Mouse (Mus musculus) T-helper 1 cell (primary cell): Measurements from ENCODE around the gene Shisa7.

ENCODE experiments used
- in situ Hi-C: fragments of 300-600 bp; cut with MboI, MseI; formaldehyde crosslinking; loops from one replicate; pipeline ENCODE4 v1.15.1; 2025; ENCODE audit warnings: high pct_unique_total_duplicates

Gene Shisa7

DNA sequence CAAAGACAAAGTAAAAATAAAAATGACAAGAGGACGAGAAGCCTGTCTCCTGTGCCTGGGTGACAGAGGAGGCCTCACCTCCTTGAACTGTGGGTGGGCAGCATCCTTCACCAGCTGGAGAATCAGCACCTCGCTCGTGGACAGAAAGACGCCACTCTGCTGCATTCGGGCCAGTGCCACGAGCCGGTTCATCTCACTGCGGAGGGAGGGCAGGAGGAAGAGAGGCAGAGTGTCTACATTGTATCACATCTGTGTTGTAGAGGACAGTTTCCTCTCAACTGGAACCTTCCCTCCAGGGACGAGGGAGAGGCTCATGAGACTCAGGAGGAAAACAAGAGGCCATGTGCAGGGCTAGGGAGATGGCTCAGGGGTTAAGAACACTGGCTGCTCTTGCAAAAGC, 4.9 kb upstream of the Shisa7 start:
- in situ Hi-C loops: no loop called here

DNA sequence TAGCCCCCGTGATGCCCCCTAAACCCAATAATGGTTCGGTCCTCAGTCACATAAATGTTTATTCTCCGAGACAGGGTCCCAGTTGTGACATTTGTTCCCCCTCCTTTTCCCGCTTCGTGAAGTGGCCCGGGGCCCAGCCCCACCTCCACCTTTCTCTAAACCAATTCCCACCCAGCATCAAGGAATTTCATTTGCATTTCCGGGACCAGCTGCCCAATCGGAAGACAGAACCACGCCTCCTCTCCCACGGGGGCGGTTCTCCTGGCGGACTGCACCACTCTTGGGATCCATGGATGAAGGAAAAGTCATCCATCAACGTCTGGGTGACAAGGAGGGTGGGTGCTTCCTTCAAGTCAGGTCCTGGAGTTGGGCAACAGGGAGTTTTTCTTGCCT, 417 bp upstream of the Shisa7 start:
- in situ Hi-C loops: no loop called here

DNA sequence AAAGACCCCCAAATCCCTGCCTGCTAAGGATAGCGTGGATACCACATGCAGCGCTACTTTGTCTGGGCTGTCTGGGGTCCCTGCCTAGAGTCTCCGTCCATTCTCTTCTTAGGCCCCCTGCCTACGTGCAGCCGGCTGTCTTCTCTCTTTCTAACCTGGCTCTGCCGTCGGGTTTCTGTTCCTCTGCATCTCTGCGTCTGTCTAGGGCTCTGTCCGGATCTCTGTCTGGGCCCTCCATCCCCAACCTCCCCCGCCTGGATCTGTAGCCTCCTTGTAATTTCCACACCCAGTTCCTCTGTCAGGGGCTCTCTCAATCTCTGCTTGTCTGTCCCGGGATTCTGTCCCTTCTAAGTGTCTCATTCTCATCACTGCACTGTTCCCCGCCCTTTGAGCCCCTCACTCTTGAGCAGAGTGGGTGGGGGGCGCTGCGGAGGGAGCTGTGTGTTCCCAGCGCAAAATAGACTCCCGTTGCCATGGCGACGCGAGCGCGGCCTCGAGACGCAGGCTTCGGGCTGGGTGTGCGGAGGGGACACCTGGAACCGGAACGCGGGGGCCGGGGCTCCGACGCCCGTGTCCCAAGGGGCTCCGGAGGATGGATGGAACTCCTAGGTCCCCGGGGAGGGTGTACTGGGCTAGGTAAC, 772 bp downstream of the Shisa7 start:
- in situ Hi-C loops: no loop called here

DNA sequence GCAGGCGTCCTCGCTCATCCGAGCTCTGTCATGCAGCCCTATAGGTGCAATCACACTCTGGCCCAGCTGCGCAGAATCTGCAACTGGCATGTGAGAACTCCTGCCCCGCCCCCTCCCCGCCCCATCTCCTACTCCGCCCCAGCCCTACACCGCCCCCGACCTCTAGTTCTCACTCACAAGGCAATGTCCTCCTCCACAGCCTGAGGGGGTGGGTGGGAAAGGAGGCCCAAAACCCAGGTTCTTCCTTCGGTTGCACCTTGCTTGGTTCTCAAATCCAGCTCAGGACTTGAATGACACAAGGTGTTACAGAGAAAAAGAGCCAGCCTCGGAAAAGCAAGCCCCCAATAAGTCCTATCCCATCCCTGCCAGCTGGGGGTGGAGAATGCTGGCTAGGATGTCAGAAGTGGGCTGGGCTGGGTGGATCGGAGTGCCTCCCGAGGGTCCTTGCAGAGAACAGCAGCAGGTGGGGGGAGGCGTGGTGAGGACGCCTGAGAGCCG, 1.8 kb downstream of the Shisa7 start:
- in situ Hi-C loops: no loop called here

DNA sequence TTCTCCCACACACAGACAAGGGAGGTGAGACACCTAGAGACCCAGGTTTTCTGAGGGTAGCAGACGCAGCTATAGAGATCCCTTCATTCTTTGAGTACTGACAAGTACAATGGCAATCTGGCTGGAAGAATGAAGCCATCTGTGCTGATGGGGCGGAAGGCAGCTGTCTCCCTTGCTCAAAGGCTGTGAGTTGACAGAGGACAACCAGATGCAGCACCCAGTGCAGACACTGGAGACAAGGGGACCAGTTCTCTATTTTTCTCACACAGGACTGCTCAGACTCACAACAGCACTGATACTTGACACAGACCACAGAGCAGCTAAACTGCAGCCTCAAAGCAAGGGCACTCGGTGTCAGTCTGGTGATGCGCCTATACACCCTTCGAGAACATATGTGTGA, 2.4 kb downstream of the Shisa7 start:
- in situ Hi-C loops: no loop called here

DNA sequence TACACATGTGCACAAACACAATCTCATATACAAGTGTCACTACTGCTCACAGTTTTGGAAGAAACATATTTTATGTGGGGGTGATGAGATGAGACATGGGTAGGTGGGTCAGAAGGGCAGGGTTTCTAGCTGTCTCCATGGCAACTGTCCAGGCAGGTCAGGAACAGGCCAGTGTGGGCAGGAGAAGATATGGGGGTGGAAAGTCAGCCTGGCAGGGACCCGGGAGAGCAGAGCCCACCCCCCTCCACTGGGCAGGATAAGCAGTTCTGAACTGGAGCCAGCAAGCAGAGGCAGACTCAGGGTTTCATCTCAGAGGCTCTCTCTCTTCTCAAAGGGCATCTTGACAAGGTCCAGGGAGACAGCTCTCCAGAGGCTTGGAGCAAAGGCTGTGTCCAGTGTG, 6.9 kb downstream of the Shisa7 start:
- in situ Hi-C loops: no loop called here

DNA sequence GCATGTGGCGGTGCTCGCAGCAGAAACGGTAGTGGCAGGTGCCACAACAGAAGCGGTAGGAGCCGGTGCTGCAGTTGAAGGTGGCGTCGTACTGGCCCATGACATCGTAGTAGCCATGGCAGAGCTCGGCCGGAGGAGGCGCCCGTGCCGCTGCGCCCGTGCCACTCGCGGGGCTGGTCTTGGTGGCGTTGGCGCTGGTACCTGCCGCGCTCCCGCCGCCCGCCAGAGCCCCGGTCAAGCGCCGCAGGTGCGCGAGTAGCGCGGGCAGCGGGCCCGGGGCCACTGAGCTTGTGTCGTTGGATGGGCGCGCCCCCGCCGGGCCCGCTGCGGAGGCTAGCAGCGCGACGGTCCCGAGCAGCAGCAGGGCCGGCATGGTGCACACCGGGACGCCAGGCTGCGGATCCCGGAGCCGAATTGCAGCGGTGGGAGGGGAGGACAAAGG, 8.1 kb downstream of the Shisa7 start:
- in situ Hi-C loops: no loop called here

DNA sequence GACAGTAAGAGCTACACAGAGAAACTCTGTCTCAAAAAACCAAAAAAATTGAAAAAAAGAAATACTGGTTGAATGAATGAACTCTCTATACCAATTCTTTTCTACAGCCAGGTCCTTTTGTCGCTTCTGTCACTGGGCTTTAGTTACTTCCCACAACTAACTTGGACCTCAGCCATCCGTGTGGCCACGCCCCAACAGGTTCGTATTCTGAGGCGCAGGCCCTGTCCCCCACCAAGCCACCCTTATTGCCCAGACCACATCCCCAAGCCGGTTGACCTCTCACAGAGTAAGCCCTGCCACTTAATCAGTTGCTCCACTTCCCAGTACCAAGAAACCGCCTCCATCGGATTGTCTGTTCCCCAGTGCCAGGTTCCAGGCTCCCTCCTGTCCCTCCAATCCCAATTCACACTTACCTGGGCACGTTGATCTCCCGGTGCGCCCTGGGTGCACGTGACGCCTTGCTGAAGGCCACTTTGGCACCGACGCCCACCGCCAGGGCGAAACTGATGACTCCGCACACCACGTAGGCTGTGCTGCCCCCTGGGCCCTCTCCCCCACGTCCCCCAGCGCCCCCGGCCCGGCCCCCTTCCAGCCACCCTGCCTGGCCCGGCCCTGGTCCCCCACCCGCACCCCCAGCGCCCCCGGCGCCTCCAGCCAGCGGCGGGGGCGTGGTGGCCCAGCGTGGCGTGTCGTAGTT, 8.7 kb downstream of the Shisa7 start:
- in situ Hi-C loops: no loop called here

DNA sequence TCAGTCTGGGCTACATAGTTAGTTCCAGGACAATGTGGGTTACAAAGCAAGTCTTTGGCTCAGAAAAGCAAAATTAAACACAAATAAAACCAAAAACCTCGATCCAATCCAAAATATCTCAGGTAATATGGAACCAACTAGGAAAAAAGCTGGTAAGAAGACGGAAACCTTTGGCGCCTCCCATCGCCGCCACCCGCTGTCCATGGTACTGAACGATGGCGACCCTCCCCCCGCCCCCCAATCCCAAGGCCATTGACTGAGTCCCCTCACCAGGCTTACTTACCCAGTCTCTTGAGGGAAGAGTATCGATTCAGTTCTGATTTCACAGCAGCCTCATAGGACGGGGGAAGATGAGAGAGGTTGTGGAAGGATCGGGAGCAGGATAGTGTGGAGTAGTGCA, 14.0 kb downstream of the Shisa7 start:
- in situ Hi-C loops: no loop called here

DNA sequence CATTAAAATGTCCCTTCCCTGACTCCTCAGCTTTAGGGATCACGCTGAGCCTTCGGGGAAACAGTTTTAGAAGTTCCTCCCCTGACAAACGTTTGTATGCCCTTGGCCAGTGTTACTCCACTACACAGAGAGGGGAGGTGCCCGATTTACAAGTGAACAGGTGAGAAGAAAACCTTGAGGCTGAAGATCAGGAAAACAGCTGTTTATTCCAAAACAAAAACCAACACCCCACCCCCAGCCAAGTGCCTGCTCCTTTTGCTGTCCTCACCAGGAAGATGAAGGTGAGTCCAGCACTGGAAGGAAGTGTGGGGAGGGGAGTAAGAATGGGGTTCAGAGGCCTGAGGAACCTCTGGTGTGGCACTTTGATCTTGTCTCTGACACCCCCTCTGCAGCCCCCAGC, 19.1 kb downstream of the Shisa7 start:
- in situ Hi-C loops: no loop called here

DNA sequence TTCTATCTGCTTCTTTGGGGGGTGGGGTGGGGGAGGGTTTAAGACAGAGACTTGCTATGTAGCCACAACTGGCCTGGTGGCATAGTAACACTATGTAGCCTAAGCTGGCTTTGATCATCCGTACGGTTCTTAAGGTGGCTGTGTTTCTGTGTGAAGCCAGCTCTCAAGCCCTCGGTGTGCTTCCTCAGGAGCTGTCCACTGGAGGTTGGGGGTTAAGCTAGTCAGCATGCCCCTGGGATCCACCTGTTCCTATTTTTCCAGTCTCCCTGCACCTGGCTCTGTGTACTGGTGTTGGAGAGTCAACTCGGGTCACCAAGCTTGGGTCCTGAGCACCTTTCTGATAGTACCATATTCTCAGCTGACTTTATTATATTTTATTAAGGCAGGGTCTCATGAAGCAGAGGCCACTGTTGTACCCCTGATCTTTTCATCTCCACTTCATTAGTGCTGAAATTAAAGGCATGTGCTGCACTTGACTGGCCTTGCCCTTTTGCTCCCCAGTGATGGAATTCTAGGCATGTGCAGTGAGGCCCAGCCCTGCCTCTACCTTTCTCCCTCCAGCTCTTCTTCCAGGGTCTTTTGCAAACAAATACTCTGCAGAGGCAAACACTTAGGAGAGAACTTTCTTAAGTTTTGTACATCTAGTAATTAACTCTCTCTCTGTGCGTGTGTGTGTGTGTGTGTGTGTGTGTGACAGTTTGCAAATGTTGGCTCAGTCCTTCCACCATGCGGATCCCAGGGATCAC, 22.2 kb downstream of the Shisa7 start:
- in situ Hi-C loops: loop anchor here (5.0 kb wide), 1 partner anchor 75 kb away; no protein-coding TSS in a partner anchor

DNA sequence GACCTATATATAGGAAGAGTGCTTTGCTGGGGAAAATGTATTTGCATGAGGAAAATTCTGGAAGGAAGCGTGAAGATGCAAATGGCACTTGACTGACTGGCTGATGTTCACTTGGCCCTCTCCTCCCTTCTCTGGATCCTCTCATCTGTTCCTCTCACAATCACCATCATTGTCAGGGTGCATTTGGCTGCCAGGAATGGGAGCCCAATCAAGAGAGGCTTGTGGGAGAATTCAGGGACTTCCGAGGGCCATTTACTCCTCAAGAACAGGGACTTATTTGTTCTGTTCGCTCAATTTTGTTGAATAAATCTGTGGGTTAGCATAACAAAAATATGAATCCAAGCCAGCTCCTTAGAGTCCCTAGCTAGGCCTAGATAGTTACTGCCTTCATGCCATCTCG, 22.8 kb downstream of the Shisa7 start:
- in situ Hi-C loops: loop anchor here (5.0 kb wide), 1 partner anchor 76 kb away; no protein-coding TSS in a partner anchor

DNA sequence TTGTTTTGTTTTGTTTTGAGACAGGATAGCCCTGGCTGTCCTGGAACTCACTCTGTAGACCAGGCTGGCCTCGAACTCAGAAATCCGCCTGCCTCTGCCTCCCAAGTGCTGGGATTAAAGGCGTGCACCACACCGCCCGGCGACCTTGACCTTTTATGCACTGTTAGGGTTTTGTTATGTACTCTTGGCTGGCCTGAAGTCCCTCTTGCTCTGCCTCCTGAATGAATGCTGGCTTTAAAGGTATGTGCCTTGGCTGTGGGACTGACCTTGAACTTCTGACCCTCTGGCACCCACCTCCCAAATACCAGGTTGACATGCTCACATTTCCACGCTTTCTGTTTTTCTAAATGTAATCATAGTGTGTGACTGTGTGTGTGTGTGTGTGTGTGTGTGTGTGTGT, 23.6 kb downstream of the Shisa7 start:
- in situ Hi-C loops: loop anchor here (5.0 kb wide), 1 partner anchor 76 kb away; no protein-coding TSS in a partner anchor

DNA sequence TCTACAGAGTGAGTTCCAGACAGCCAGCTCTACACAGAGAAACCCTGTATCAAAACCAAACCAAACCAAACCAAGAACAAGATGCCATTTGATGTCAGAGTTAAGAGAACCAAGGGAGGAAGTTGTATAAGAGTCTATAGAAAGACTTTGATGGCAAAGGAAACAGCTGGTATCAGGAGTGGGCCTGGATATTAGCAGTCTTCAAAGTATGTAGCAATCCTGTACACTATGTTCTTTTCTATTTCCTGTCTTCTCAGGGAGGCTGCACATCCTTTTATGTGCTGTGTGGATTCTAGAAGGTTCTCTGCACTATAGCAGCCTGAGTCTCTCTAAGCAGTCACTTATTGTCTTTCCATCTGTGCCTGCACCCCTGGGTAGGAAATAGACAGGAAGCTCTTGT, 27.9 kb downstream of the Shisa7 start:
- in situ Hi-C loops: loop anchor here (10.0 kb wide), 1 partner anchor 238 kb away; the partner anchor contains the start of gene Zfp580

DNA sequence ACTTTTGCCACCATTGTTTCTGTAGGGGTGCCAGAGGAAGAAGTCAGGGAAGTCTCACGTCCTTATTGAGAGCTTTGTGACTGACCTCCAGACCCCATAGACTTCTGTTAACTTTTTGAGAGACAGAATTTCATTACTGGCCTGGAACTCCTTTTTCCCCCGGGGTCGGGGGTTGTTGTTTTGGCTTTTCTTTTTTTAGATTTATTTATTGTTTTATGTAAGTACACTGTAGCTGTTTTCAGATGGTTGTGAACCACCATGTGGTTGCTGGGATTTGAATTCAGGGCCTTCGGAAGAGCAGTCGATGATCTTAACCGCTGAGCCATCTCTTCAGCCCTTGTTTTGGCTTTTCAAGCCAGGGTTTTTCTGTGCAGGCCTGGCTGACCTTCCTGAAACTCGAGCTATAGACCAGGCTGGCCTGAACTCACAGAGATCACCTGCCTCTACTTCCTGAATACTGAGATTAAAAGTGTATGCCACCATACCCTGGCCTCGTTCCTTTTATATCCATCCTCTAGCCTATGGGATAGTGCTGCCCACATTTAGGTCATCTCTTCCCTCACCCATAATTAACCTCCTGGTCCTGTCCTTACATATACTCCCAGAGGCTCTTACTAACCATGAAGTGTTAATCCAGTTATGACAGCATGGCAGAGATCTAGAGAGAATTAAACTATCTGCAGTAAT, 31.2 kb downstream of the Shisa7 start:
- in situ Hi-C loops: loop anchor here (10.0 kb wide), 1 partner anchor 242 kb away; the partner anchor contains the start of gene Zfp580

DNA sequence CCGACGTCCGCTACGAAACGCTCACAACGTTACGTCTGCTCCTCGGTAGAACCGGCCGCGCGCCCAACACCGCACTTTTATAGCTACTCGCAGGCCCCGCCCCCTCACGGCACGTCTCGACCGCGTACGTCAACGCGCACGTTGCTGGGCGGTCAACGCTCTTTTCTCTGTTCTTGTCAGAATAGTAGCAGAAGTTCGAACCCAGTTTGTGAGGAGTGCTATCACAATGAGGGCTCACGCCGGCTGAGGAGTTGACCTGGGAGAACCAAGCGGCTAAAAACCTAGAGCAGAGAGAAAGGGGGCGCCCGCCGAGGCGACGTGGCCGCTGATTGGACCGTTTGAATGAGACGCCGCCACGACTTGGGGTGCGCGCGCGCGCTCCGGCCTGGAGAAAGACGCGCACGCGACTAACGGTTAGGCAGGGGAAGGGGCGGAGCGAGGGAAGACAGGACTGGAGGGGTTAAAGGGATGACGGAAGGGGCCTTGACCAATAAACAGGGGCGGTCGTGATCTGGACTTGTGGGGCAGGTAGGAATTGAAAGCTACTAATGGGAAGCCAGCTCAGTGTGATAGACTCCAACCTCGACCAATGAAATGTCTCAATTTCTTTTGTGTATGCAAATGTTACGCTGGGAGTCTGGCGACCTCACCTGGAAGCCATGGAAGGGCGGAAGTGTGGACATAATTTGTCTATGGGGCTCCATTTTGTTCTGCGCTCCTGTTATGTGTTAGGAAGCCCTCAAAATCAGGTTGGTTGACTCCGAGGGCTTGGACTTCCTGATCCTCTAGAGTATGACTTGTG, 32.0 kb downstream of the Shisa7 start, which contains the start of gene Ube2s:
Ube2s (minus strand) TSS at position 288 of the 802 bp plus-strand sequence.
- in situ Hi-C loops: loop anchor here (10.0 kb wide), 1 partner anchor 242 kb away; the partner anchor contains the start of gene Zfp580

DNA sequence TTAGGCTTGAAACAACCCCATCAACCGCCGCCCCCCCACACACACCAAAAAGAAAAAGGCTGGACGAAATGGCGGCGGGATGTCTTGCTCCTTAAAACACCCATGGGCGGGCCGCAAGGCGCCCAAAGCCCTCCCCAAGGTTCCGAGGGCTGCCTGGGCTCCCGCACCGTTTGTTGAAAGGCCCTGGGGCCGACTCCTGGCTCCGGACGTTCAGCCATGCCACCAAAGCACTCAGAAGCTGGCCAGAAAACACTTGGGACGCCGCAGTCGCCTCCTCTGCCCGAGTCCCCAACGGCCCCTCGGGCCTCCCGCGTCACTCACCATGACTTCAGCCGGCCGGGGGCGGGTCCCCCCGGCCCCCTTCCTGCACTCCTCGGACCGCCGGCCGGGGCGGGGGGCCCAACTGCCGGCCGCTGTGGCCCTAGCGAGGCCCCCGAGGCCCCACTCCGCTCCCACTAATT, 32.6 kb downstream of the Shisa7 start:
- in situ Hi-C loops: loop anchor here (10.0 kb wide), 1 partner anchor 243 kb away; the partner anchor contains the start of gene Zfp580

DNA sequence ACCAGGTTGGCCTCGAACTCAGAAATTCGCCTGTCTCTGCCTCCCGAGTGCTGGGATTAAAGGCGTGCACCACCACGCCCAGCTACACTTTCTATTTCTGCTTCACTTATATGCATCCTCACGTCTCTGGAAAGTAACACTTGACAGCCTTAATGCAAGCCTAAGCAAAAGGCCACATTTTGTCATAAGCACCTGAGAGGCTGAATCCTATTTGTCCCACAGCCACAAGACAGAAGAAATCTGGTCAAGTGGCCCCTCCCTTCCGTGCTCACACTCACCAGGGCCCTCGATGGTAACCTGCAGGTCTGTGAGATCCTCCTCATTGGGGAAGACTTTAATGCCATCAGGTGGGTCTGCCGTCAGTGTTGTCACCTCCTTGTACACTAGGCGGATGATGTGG, 33.4 kb downstream of the Shisa7 start:
- in situ Hi-C loops: loop anchor here (10.0 kb wide), 1 partner anchor 244 kb away; the partner anchor contains the start of gene Zfp580

DNA sequence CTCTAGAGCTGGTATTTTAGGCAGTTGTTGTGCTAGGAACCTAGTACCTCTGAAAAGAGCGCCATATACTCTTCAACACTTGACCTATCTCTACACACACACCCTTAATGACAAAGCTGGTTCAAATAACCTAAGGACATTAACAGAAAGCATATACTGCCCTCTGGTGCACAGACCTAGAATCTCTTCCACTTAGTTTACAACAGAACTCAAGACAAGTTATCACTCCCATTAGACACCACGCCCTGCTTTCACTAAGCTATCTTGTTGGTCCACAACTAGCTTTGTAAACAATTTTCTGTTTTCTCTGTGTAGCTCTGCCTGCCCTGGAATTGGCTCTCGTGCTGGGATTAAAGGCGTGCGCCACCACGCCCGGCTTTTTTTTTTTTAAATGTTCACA, 37.8 kb downstream of the Shisa7 start:
- in situ Hi-C loops: no loop called here

DNA sequence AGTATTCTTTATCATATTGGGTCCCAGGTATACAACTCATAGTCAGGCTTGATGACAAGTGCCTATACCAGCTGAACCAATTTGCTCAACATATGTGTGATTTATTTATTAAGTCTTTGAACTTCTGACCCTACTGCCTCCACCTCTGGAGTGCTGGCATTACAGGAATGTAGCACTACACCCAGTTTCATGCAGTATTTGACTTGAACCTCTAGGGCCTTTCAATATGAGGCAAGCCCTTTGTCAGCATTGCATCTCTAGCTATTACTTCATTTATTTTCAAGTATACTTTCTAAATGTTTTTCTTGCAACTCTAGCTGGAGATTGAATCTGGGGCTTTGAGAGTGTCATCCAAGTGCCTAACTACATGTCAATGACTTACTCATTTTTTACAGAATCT, 42.2 kb downstream of the Shisa7 start:
- in situ Hi-C loops: no loop called here
